Mouse (Mus musculus): ENCODE measurements around the gene Il11. TPM values are rescaled to one million over a fixed set of nuclear protein-coding genes. Genes with fewer than 3 reads are reported as not detected.

Il11 gene
- polyA plus RNA-seq, 1 experiment from 2014 or later: not detected

GRCm38 (mm10) chr7:4747156-4747899 lies 35.3 kb downstream of the Il11 start:
- peaks cover 42% of the 10 kb centered on the region for H3K36me3 ChIP-seq (ENCODE audit: control insufficient read depth, insufficient read depth, low read length)
- 55% methylated on average over 9 of the region's 9 CpGs for WGBS
- no peak overlapping the region for H3K9ac ChIP-seq (ENCODE audit: low read length)
- H3K4me2 ChIP-seq (ENCODE audit: low read length): no peak overlapping the region
- no peak overlapping the region for H3K27ac ChIP-seq (replicated peaks in 1 of 2; ENCODE audit: control insufficient read depth in 1 of 2, insufficient read depth in 1 of 2, low read depth in 2 of 2, low read length in 2 of 2)
- H3K4me3 ChIP-seq (ENCODE audit: control insufficient read depth in 1 of 2, insufficient read depth in 1 of 2, low read depth in 1 of 2, low read length in 2 of 2): no peak overlapping the region
- H3K4me1 ChIP-seq (ENCODE audit: control insufficient read depth in 2 of 2, insufficient read depth in 2 of 2, low read length in 2 of 2): peaks cover 8 to 11% of the 10 kb centered on the region in 2 experiments
- ATAC-seq (ENCODE audit: insufficient number of reproducible peaks, insufficient read depth, low FRiP score, low read depth): no peak
- no peaks in the 10 kb centered on the region for H3K27me3 ChIP-seq (ENCODE audit: control insufficient read depth, insufficient read depth, low read length)
- H3K9me3 ChIP-seq (ENCODE audit: control insufficient read depth, low read length): no peaks in the 10 kb centered on the region

- peaks cover 10 to 13% of the 10 kb centered on the region in 2 experiments for H3K4me1 ChIP-seq (ENCODE audit: control insufficient read depth in 2 of 2, insufficient read depth in 2 of 2, low read length in 2 of 2)
- no peak overlapping the region for H3K9ac ChIP-seq (ENCODE audit: low read length)
- WGBS: 81% methylated on average over 22 of the region's 22 CpGs
- H3K9me3 ChIP-seq (ENCODE audit: control insufficient read depth, low read length): no peaks in the 10 kb centered on the region
- no peak for ATAC-seq (ENCODE audit: insufficient number of reproducible peaks, insufficient read depth, low FRiP score, low read depth)
- H3K27me3 ChIP-seq (ENCODE audit: control insufficient read depth, insufficient read depth, low read length): no peaks in the 10 kb centered on the region
- H3K27ac ChIP-seq (replicated peaks in 1 of 2; ENCODE audit: control insufficient read depth in 1 of 2, insufficient read depth in 1 of 2, low read depth in 2 of 2, low read length in 2 of 2): no peak overlapping the region
- H3K4me3 ChIP-seq (ENCODE audit: control insufficient read depth in 1 of 2, insufficient read depth in 1 of 2, low read depth in 1 of 2, low read length in 2 of 2): no peak overlapping the region
- no peak overlapping the region for H3K4me2 ChIP-seq (ENCODE audit: low read length)
- peaks cover 49% of the 10 kb centered on the region for H3K36me3 ChIP-seq (ENCODE audit: control insufficient read depth, insufficient read depth, low read length)
Observed at GRCm38 (mm10) chr7:4746326-4746980, 36.2 kb downstream of the Il11 start.

- Histone ChIP-seq H3K9ac (ENCODE audit: low read length) (no peak overlapping the region), H3K4me3 (ENCODE audit: control insufficient read depth in 1 of 2, insufficient read depth in 1 of 2, low read depth in 1 of 2, low read length in 2 of 2) (no peak overlapping the region), H3K9me3 (ENCODE audit: control insufficient read depth, low read length) (no peaks in the 10 kb centered on the region), H3K4me1 (ENCODE audit: control insufficient read depth in 2 of 2, insufficient read depth in 2 of 2, low read length in 2 of 2) (peaks cover 10 to 19% of the 10 kb centered on the region in 2 experiments), H3K4me2 (ENCODE audit: low read length) (no peak overlapping the region), H3K27me3 (ENCODE audit: control insufficient read depth, insufficient read depth, low read length) (no peaks in the 10 kb centered on the region), H3K36me3 (ENCODE audit: control insufficient read depth, insufficient read depth, low read length) (peaks cover 49% of the 10 kb centered on the region), H3K27ac (replicated peaks in 1 of 2; ENCODE audit: control insufficient read depth in 1 of 2, insufficient read depth in 1 of 2, low read depth in 2 of 2, low read length in 2 of 2) (no peak overlapping the region)
- no peak for ATAC-seq (ENCODE audit: insufficient number of reproducible peaks, insufficient read depth, low FRiP score, low read depth)
- WGBS: 89% methylated on average over 6 of the region's 6 CpGs
Observed at GRCm38 (mm10) chr7:4744886-4745285, 37.8 kb downstream of the Il11 start.

GRCm38 (mm10) chr7:4743354-4743753 lies 39.3 kb downstream of the Il11 start:
- peaks cover 12 to 24% of the 10 kb centered on the region in 2 experiments for H3K4me1 ChIP-seq (ENCODE audit: control insufficient read depth in 2 of 2, insufficient read depth in 2 of 2, low read length in 2 of 2)
- H3K9me3 ChIP-seq (ENCODE audit: control insufficient read depth, low read length): no peaks in the 10 kb centered on the region
- WGBS: 59% methylated on average over 2 of the region's 2 CpGs
- no peaks in the 10 kb centered on the region for H3K27me3 ChIP-seq (ENCODE audit: control insufficient read depth, insufficient read depth, low read length)
- no peak overlapping the region for H3K9ac ChIP-seq (ENCODE audit: low read length)
- ATAC-seq (ENCODE audit: insufficient number of reproducible peaks, insufficient read depth, low FRiP score, low read depth): no peak
- H3K36me3 ChIP-seq (ENCODE audit: control insufficient read depth, insufficient read depth, low read length): peaks cover 49% of the 10 kb centered on the region
- no peak overlapping the region for H3K27ac ChIP-seq (replicated peaks in 1 of 2; ENCODE audit: control insufficient read depth in 1 of 2, insufficient read depth in 1 of 2, low read depth in 2 of 2, low read length in 2 of 2)
- no peak overlapping the region for H3K4me2 ChIP-seq (ENCODE audit: low read length)
- no peak overlapping the region for H3K4me3 ChIP-seq (ENCODE audit: control insufficient read depth in 1 of 2, insufficient read depth in 1 of 2, low read depth in 1 of 2, low read length in 2 of 2)

- H3K4me2 ChIP-seq (ENCODE audit: low read length): no peak overlapping the region
- peaks cover 49% of the 10 kb centered on the region for H3K36me3 ChIP-seq (ENCODE audit: control insufficient read depth, insufficient read depth, low read length)
- WGBS: 85% methylated on average over 6 of the region's 6 CpGs
- H3K27me3 ChIP-seq (ENCODE audit: control insufficient read depth, insufficient read depth, low read length): no peaks in the 10 kb centered on the region
- H3K9ac ChIP-seq (ENCODE audit: low read length): no peak overlapping the region
- H3K9me3 ChIP-seq (ENCODE audit: control insufficient read depth, low read length): no peaks in the 10 kb centered on the region
- no peak overlapping the region for H3K27ac ChIP-seq (replicated peaks in 1 of 2; ENCODE audit: control insufficient read depth in 1 of 2, insufficient read depth in 1 of 2, low read depth in 2 of 2, low read length in 2 of 2)
- ATAC-seq (ENCODE audit: insufficient number of reproducible peaks, insufficient read depth, low FRiP score, low read depth): no peak
- H3K4me1 ChIP-seq (ENCODE audit: control insufficient read depth in 2 of 2, insufficient read depth in 2 of 2, low read length in 2 of 2): peaks cover 12 to 24% of the 10 kb centered on the region in 2 experiments
- no peak overlapping the region for H3K4me3 ChIP-seq (ENCODE audit: control insufficient read depth in 1 of 2, insufficient read depth in 1 of 2, low read depth in 1 of 2, low read length in 2 of 2)
Observed at GRCm38 (mm10) chr7:4742482-4742819, 40.2 kb downstream of the Il11 start.

- H3K36me3 ChIP-seq (ENCODE audit: control insufficient read depth, insufficient read depth, low read length): peaks cover 47% of the 10 kb centered on the region
- H3K9me3 ChIP-seq (ENCODE audit: control insufficient read depth, low read length): no peaks in the 10 kb centered on the region
- H3K27me3 ChIP-seq (ENCODE audit: control insufficient read depth, insufficient read depth, low read length): no peaks in the 10 kb centered on the region
- peak overlapping the region in 1 of 2 experiments; percentile 81; a peak in 2 of 4 replicates for H3K4me3 ChIP-seq (ENCODE audit: control insufficient read depth in 1 of 2, insufficient read depth in 1 of 2, low read depth in 1 of 2, low read length in 2 of 2)
- peaks cover 12 to 24% of the 10 kb centered on the region in 2 experiments for H3K4me1 ChIP-seq (ENCODE audit: control insufficient read depth in 2 of 2, insufficient read depth in 2 of 2, low read length in 2 of 2)
- no peak for ATAC-seq (ENCODE audit: insufficient number of reproducible peaks, insufficient read depth, low FRiP score, low read depth)
- peak overlapping the region; percentile 72 for H3K4me2 ChIP-seq (ENCODE audit: low read length)
- H3K9ac ChIP-seq (ENCODE audit: low read length): peak overlapping the region; percentile 91
- peak overlapping the region; percentile 92 to 93 for H3K27ac ChIP-seq (replicated peaks in 1 of 2; ENCODE audit: control insufficient read depth in 1 of 2, insufficient read depth in 1 of 2, low read depth in 2 of 2, low read length in 2 of 2)
- WGBS: 83% methylated on average over 21 of the region's 21 CpGs
Observed at GRCm38 (mm10) chr7:4741672-4742481, 40.8 kb downstream of the Il11 start.

GRCm38 (mm10) chr7:4741151-4741550 lies 41.5 kb downstream of the Il11 start:
- no peak for ATAC-seq (ENCODE audit: insufficient number of reproducible peaks, insufficient read depth, low FRiP score, low read depth)
- peak overlapping the region; percentile 72 for H3K4me2 ChIP-seq (ENCODE audit: low read length)
- WGBS: 7% methylated on average over 4 of the region's 4 CpGs
- no peaks in the 10 kb centered on the region for H3K27me3 ChIP-seq (ENCODE audit: control insufficient read depth, insufficient read depth, low read length)
- peaks cover 12 to 24% of the 10 kb centered on the region in 2 experiments for H3K4me1 ChIP-seq (ENCODE audit: control insufficient read depth in 2 of 2, insufficient read depth in 2 of 2, low read length in 2 of 2)
- H3K27ac ChIP-seq (replicated peaks in 1 of 2; ENCODE audit: control insufficient read depth in 1 of 2, insufficient read depth in 1 of 2, low read depth in 2 of 2, low read length in 2 of 2): peak overlapping the region; percentile 92 to 93
- H3K9me3 ChIP-seq (ENCODE audit: control insufficient read depth, low read length): no peaks in the 10 kb centered on the region
- H3K4me3 ChIP-seq (ENCODE audit: control insufficient read depth in 1 of 2, insufficient read depth in 1 of 2, low read depth in 1 of 2, low read length in 2 of 2): peak overlapping the region; percentile 81 to 85
- H3K36me3 ChIP-seq (ENCODE audit: control insufficient read depth, insufficient read depth, low read length): peaks cover 40% of the 10 kb centered on the region
- peak overlapping the region; percentile 91 for H3K9ac ChIP-seq (ENCODE audit: low read length)

All from heart, embryonic 14.5 days (tissue).